Mouse (Mus musculus): ENCODE results near the gene Fam171a1. TPM values are rescaled to one million over a fixed set of nuclear protein-coding genes. Genes with fewer than 3 reads are reported as not detected.
A peak's percentile ranks its signal among the peaks of the same experiment; 100 is the strongest.
"Not testable (repeated sequence)": the region's sequence is repeated elsewhere in the genome, so short reads cannot be mapped to it uniquely, and the experiment has no call there.

Fam171a1 gene
- 35.8 and 40.7 TPM in 2 replicates for polyA plus RNA-seq (2016; fragmentation: Nextera tagmentation; extraction: Ambion mirVana)

DNA sequence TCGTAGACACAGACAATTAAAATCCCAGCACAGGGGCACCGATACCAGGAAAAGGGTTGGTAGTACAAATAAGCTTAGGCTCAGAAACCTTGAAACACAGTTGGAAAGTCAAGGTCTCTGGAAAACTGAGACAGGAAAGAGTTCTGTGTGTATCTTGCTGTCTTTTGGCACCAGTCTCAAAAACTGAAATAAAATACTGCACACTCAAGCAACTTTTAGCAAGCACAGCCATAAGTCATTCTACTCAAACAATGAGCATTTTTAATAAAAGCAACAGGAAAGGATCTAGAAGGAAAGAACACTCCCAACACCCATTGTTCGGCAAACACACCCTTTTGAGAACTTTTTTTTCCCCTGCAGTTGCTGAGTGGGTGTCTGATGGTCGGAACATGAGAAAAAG lies at the start of gene Fam171a1:
TSS of gene Fam171a1 (plus strand) at position 359 of the 400 bp plus-strand sequence.
- Histone ChIP-seq H3K4me1 (no peaks in the 10 kb centered on the region), H3K36me3 (no peaks in the 10 kb centered on the region), H3K9me3 (replicated peaks) (no peaks in the 10 kb centered on the region), H3K27me3 (ENCODE audit: low read depth, poor library complexity, severe bottlenecking) (no peaks in the 10 kb centered on the region), H3K4me3 (no peak within 1 kb of the TSS), H3K27ac (no peak within 1 kb of the TSS)
- no peak for DNase-seq (ENCODE audit: low spot score)
- 85% methylated on average over 4 of the region's 4 CpGs for WGBS

DNA sequence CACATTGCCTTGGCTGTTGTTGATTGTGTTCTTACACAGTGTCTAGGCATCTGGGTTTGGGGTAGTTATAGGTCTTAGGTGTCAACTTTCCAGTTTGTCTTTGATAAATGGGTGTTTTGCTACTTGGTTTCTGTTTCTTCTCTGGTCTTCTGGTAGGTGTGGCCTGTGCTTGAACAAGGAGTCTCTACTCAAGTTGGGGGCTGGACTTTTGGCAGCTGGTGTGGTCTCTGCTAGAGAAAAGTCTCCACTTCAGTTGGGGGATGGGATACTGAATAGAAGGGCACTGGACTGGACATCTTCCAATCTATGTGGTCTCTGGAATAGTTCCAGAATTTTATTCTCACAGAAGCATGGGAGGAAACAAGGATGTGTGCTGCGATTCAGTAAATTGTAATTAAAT lies 44.9 kb upstream of the Fam171a1 start:
- no peak overlapping the region for H3K27ac ChIP-seq
- no peak for DNase-seq (ENCODE audit: low spot score)
- H3K9me3 ChIP-seq (replicated peaks), result no peaks in the 10 kb centered on the region
- H3K4me1 ChIP-seq, result no peaks in the 10 kb centered on the region
- no peak overlapping the region for H3K4me3 ChIP-seq
- 92% methylated on average over 1 of the region's 1 CpGs for WGBS
- no peaks in the 10 kb centered on the region for H3K27me3 ChIP-seq (ENCODE audit: low read depth, poor library complexity, severe bottlenecking)
- H3K36me3 ChIP-seq, result no peaks in the 10 kb centered on the region

DNA sequence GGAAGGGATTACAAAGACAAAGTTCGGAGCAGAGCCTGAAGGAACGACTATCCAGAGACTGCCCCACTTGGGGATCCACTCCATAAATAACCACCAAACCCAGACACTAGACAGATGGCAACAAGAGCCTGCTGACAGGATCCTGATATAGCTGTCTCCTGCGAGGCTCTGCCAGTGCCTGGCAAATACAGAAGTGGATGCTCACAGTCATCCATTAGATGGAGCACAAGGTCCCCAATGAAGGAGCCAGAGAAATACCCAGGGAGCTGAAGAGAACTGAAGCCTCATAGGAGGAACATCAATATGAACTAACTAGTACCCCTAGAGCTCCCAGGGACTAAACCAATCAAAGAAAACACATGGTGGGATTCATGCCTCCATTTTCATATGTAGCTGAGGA lies 25.7 kb upstream of the Fam171a1 start:
- H3K4me1 ChIP-seq; H3K27ac ChIP-seq; H3K27me3 ChIP-seq (ENCODE audit: low read depth, poor library complexity, severe bottlenecking); H3K4me3 ChIP-seq; H3K9me3 ChIP-seq (replicated peaks); DNase-seq (ENCODE audit: low spot score); H3K36me3 ChIP-seq: not testable (repeated sequence)
- WGBS, result 78% methylated on average over 3 of the region's 3 CpGs

DNA sequence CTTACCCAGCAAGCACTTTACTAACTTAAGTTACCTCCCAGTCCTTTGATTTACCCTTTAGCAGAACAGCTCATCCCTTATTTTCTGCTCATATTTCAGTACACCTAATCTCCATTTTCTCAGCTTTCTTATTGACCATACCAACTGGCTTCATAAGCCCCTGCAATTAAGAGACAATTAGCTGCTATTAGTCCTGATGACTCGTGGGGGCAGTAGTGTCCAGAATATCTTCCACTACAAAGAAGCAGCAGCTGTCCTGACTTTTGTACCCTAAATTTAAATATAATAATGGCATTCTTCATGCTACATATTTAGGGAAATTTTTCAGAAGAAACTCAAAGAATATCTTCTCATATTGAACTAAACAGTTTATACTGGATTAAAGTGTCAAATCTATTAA lies 24.8 kb upstream of the Fam171a1 start:
- 22% methylated on average over 1 of the region's 1 CpGs for WGBS
- Histone ChIP-seq H3K9me3 (replicated peaks) (no peaks in the 10 kb centered on the region), H3K27me3 (ENCODE audit: low read depth, poor library complexity, severe bottlenecking) (no peaks in the 10 kb centered on the region), H3K4me3 (no peak overlapping the region), H3K36me3 (no peaks in the 10 kb centered on the region), H3K4me1 (no peaks in the 10 kb centered on the region), H3K27ac (no peak overlapping the region)
- no peak for DNase-seq (ENCODE audit: low spot score)

DNA sequence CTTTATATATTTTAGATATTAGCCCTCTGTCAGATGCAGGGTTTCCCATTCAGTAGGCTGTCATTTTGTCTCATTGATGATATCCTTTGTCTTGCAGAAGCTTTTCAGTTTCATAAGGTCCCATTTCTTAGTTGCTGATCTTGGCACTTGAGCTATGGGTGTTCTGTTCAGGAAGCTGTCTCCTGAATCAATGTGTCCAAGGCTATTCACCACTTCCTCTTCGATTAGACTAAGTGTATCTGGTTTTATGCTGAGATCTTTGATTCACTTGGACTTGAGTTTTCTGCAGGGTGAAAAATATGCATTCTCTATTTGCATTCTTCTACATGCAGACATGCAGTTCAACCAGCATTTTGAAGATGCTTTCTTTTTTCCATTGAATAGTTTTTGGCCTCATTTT lies 17.9 kb upstream of the Fam171a1 start:
- H3K36me3 ChIP-seq, result no peaks in the 10 kb centered on the region
- no peaks in the 10 kb centered on the region for H3K4me1 ChIP-seq
- WGBS, result 75% methylated on average over 1 of the region's 1 CpGs
- no peak overlapping the region for H3K4me3 ChIP-seq
- H3K9me3 ChIP-seq (replicated peaks), result no peaks in the 10 kb centered on the region
- no peak for DNase-seq (ENCODE audit: low spot score)
- no peaks in the 10 kb centered on the region for H3K27me3 ChIP-seq (ENCODE audit: low read depth, poor library complexity, severe bottlenecking)
- H3K27ac ChIP-seq, result no peak overlapping the region

DNA sequence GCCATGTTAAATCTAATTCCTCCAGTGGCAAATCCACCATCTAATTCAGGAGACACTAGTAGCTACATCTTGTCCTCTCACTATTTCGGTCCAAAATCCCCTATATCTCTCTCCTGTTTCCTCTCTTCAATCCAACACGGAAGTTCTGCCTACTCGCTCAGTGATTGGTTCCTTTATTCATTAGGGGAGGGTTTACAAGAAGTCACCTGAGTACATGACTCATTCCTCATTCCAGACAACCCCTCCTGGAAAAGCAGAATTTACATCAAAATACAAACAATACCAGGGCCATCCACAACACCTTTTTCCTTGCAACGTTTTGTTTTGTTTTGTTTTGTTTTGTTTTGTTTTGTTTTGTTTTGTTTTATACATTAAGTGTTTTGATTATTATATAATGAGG lies 14.1 kb upstream of the Fam171a1 start:
- Histone ChIP-seq H3K4me3 (no peak overlapping the region), H3K27ac (no peak overlapping the region), H3K27me3 (ENCODE audit: low read depth, poor library complexity, severe bottlenecking) (no peaks in the 10 kb centered on the region), H3K9me3 (replicated peaks) (no peaks in the 10 kb centered on the region), H3K4me1 (no peaks in the 10 kb centered on the region), H3K36me3 (no peaks in the 10 kb centered on the region)
- 82% methylated on average over 4 of the region's 4 CpGs for WGBS
- DNase-seq (ENCODE audit: low spot score), result no peak

DNA sequence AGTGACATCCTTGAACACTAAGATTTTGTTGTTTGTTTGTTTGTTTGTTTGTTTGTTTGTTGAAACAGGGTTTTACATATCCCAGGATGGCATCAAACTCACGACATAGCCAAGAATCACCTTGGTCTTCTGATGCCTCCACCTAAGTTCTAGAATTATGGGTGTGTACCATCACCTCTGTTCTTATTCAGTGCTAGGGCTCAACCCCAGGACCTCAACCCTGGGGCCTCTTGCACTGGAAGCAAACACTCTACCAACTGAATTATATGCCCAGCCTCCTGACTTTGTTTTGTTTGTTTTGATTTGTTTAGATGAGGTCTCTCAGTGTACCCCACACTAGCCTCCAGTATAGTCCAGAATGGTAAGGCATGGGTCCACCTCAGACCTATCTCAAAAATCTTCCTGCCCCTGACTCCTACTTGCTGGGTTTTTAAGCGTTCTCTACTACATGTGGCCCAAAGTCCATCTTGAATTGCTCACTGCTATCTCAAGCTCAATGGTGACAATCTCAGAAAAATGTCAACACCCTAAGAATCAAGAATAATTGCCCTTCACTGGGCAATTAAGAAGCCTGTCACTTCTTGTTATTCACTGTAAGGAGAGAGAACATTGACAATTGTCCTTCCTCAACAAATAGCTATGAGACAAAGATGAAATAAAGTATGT lies 12.6 kb upstream of the Fam171a1 start:
- Histone ChIP-seq H3K4me3 (no peak overlapping the region), H3K36me3 (no peaks in the 10 kb centered on the region), H3K27me3 (ENCODE audit: low read depth, poor library complexity, severe bottlenecking) (no peaks in the 10 kb centered on the region), H3K9me3 (replicated peaks) (no peaks in the 10 kb centered on the region), H3K27ac (no peak overlapping the region), H3K4me1 (no peaks in the 10 kb centered on the region)
- no peak for DNase-seq (ENCODE audit: low spot score)
- 86% methylated on average over 2 of the region's 2 CpGs for WGBS

DNA sequence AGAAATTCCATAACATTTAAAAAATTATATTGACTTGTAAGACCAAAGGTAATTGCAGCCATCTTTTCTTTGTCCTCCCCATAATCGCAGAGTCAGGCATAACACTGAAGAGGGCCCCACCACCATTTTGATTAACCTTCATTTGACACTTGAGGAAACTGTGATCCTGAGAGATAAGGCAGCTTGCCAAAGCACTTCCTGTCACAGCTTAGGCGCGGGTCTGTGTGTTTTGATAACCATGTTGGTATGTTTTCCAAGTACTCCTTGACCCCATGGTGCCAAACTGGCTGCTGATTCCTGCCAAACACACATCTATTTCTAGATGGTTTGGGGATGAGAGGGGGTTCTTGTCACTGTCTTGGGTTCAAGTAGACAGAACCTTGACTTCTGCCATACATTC lies 11.7 kb upstream of the Fam171a1 start:
- H3K36me3 ChIP-seq, result no peaks in the 10 kb centered on the region
- WGBS, result 78% methylated on average over 3 of the region's 3 CpGs
- H3K27ac ChIP-seq, result no peak overlapping the region
- no peaks in the 10 kb centered on the region for H3K4me1 ChIP-seq
- no peaks in the 10 kb centered on the region for H3K27me3 ChIP-seq (ENCODE audit: low read depth, poor library complexity, severe bottlenecking)
- DNase-seq (ENCODE audit: low spot score), result no peak
- H3K9me3 ChIP-seq (replicated peaks), result no peaks in the 10 kb centered on the region
- H3K4me3 ChIP-seq, result no peak overlapping the region

DNA sequence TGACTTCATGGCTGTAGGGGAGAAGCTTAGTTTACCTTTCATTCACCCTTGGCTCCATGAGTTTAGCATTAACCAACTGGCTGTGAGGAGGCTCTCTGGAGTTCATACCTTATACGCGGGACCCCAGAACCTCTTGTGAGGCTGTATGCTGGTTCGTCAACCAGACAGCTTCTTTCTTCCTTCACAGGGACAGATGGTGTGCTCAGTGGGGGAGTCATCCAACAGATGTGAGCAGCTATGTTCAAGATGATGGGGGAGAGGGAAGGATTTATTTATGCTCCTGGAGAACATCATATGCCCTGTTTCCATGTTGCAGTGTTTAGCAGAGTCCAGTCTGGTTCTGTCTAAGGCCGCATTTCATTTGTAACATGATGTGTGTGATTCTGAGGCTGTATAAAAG lies 6.6 kb upstream of the Fam171a1 start:
- Histone ChIP-seq H3K36me3 (no peaks in the 10 kb centered on the region), H3K4me1 (no peaks in the 10 kb centered on the region), H3K27me3 (ENCODE audit: low read depth, poor library complexity, severe bottlenecking) (no peaks in the 10 kb centered on the region), H3K27ac (no peak overlapping the region), H3K9me3 (replicated peaks) (no peaks in the 10 kb centered on the region), H3K4me3 (no peak overlapping the region)
- DNase-seq (ENCODE audit: low spot score), result no peak
- WGBS, result 92% methylated on average over 4 of the region's 4 CpGs

DNA sequence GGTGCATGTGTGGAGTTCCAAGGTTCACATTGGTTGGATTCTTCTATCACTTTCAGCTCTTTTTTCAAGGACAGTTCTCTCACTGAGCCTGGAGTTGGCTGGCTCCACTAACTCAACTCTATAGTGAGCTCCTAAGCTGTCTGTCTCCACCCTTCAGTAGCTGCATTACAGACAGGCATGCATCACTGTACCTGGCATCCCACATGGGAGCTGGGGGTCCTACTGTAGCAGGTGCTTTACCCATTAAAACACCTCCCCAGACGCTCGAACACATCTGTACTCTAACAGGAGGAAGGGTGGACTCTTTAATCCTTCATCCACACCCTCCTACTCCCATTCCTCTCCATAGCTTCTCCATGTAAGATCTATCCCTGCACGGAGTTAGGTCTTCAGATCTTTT lies 5.6 kb upstream of the Fam171a1 start:
- no peak overlapping the region for H3K4me3 ChIP-seq
- WGBS, result 90% methylated on average over 3 of the region's 3 CpGs
- H3K4me1 ChIP-seq, result no peaks in the 10 kb centered on the region
- DNase-seq (ENCODE audit: low spot score), result no peak
- H3K36me3 ChIP-seq, result no peaks in the 10 kb centered on the region
- H3K27me3 ChIP-seq (ENCODE audit: low read depth, poor library complexity, severe bottlenecking), result no peaks in the 10 kb centered on the region
- H3K27ac ChIP-seq, result no peak overlapping the region
- no peaks in the 10 kb centered on the region for H3K9me3 ChIP-seq (replicated peaks)

DNA sequence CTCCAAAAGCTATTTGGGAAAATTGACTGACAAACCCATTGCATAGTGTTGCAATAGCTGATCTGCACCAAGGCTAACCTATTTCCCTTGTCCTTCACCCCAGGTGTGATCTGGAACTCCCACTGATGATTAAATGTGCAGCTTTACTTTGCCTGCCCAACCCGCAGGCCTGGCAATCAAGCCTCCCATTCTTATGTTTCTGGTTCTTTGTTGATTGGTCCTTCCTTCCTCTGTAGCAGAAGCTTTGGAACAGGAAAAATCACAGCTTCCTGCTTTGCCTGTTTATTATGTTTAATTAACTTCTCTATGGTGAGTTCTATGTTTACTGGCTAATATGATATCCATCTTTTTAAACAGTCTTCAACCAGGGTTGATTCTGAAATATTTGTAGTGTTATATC lies 5.2 kb upstream of the Fam171a1 start:
- 87% methylated on average over 1 of the region's 1 CpGs for WGBS
- H3K27ac ChIP-seq, result no peak overlapping the region
- no peaks in the 10 kb centered on the region for H3K4me1 ChIP-seq
- no peak overlapping the region for H3K4me3 ChIP-seq
- H3K9me3 ChIP-seq (replicated peaks), result no peaks in the 10 kb centered on the region
- no peaks in the 10 kb centered on the region for H3K27me3 ChIP-seq (ENCODE audit: low read depth, poor library complexity, severe bottlenecking)
- DNase-seq (ENCODE audit: low spot score), result no peak
- no peaks in the 10 kb centered on the region for H3K36me3 ChIP-seq

DNA sequence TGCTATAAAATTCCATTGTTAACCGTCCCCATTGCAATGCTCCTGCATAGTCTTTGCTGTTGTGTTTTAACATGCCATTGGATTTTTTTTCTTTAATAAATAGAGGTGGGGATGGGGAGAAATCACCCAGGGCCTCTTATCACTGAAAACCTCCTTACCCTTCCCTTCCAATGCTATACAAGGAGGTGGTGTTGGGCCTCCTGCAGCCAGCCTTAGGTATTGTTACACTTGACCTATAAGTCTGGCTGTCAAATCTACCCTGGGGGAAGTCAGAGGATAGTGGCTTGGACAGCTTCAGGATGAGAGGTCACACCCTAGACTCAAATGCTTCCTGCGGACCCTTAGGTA lies 3.8 kb downstream of the Fam171a1 start:
- peak overlapping the region; percentile 97; the same call in 1 of the 2 replicates for H3K27ac ChIP-seq
- H3K4me1 ChIP-seq, result peaks cover 6% of the 10 kb centered on the region
- no peaks in the 10 kb centered on the region for H3K27me3 ChIP-seq (ENCODE audit: low read depth, poor library complexity, severe bottlenecking)
- WGBS, result 31% methylated on average over 2 of the region's 2 CpGs
- H3K36me3 ChIP-seq, result no peaks in the 10 kb centered on the region
- no peaks in the 10 kb centered on the region for H3K9me3 ChIP-seq (replicated peaks)
- peak overlapping the region; percentile 80 for H3K4me3 ChIP-seq
- no peak for DNase-seq (ENCODE audit: low spot score)

DNA sequence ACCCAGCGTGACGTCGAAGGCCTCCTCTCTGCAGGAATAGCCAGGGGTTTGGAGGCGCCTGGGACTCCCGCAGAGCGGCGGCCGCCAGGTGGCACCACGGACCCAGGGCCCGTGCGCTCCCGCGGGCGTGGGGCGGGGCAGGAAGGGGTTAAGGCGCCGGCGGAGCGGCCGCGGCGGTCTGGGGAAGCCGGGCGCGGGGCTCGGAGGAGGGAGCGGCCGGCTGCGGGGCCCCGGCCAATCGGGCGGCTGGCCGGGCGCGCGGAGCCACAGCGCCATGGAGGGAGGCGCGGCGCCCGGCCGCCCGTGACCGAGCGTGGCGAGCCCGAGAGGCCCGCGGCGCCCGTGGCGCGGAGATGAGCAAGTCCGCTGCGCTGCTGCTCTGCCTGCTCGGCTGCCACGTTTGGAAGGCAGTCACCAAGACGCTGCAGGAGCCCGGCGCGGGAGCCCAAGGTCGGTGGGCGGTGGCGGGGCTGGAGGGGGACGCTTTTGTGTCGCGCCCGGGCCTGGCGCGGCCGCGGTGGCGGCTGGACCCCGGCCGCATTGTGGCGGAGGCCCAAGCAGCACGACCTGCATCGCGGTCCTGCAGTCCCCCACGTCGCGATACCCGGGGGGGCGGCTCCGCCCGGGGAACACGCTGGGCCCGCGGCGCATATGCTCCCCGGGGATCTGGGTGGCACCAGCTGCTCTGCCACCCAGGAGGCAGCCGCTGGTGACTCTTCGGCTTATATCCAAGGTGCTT lies 4.3 kb downstream of the Fam171a1 start:
- peaks cover 6% of the 10 kb centered on the region for H3K4me1 ChIP-seq
- DNase-seq (ENCODE audit: low spot score), result peak; percentile 92
- H3K36me3 ChIP-seq, result no peaks in the 10 kb centered on the region
- H3K9me3 ChIP-seq (replicated peaks), result no peaks in the 10 kb centered on the region
- WGBS, result under 1% methylated on average over 93 of the region's 93 CpGs
- H3K27ac ChIP-seq, result peak overlapping the region; percentile 97
- no peaks in the 10 kb centered on the region for H3K27me3 ChIP-seq (ENCODE audit: low read depth, poor library complexity, severe bottlenecking)
- H3K4me3 ChIP-seq, result peak overlapping the region; percentile 80

All from limb, embryonic 10.5 days (tissue).